Mouse (Mus musculus): ENCODE data around the gene Pias4.

DNA sequence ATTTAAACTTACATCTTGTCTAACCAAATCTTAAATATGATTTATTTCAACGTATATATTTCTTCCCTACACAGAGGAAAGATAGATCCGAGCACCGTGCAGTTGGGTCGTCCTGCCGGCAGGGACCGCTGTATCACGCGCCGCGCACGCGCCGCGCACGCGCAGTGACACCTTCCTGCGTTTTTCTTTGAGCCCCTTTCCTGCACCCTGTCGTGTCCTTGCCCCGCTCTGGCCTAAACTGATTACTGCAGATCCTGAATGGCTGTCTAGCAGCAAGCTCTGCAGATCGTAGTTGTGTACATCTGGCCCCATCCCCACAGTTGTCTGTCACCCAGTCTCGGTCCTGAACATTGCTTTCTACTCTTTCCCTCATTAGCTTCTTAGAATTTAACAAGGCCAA is 5.4 kb upstream of the Pias4 start:
- no peak for TF ChIP-seq CTCF (IDR thresholded peaks at IDR 0.05; ENCODE audit: low read depth, low read length)
- TF ChIP-seq EP300 (IDR thresholded peaks at IDR 0.05; ENCODE audit: insufficient read depth, low read depth, low read length), result no peak
- no peak for TF ChIP-seq POLR2A (IDR thresholded peaks at IDR 0.05; ENCODE audit: insufficient read depth, low read length)
